Mouse (Mus musculus) colon, adult 2 months (tissue): ENCODE data around the gene Plk1. TPM values are rescaled to one million over a fixed set of nuclear protein-coding genes. Genes with fewer than 3 reads are reported as not detected.

Experiments
- polyA plus RNA-seq: library from polyadenylated mRNA; depleted of rRNA; stranded (reverse); fragments of >200 nt; gene quantifications from 2 replicates; pipeline ENCODE4 v1.2.3, GENCODE M21; 2012; rRNA removed

Plk1 gene
- polyA plus RNA-seq, result 13.8 and 18.2 TPM in 2 replicates

DNA sequence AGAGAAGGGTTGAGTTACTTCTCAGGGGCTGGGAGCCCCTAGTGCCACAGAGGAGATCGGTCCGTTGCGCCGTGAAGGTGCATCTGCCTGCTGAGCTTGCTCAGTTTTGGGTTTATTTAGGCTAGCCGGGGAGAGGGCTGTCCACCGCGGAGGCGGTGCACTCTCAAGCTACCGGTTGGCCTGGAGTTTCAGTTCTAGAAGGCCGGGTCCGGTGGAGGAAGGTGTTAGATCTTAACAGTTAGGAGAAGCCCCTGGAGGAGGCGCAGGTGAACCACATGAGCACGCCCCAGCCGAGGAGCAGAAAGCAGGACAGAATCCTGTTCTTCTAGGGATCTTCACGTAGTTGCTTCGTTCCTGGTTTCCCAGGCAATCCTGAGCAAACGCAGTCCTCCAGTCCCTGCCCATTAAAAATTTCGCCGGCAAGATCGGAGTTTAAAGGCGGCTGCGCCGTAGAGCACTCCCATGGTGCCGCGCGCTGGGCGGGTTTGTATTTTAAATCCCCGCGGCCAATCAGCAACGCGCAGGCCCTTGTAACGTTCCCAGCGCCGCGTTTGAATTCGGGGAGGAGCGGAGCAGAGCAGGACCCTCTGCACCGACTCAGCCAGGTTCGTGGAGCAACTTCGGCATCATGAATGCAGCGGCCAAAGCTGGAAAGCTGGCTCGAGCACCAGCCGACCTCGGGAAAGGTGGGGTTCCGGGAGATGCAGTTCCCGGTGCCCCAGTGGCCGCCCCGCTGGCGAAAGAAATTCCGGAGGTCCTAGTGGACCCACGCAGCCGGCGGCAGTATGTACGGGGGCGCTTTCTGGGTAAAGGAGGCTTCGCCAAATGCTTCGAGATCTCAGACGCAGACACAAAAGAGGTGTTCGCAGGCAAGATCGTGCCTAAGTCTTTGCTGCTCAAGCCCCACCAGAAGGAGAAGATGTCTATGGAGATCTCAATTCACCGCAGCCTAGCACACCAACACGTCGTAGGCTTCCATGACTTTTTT lies at the start of gene Plk1:
TSS of gene Plk1 (plus strand) at position 525 of the 988 bp plus-strand sequence.

DNA sequence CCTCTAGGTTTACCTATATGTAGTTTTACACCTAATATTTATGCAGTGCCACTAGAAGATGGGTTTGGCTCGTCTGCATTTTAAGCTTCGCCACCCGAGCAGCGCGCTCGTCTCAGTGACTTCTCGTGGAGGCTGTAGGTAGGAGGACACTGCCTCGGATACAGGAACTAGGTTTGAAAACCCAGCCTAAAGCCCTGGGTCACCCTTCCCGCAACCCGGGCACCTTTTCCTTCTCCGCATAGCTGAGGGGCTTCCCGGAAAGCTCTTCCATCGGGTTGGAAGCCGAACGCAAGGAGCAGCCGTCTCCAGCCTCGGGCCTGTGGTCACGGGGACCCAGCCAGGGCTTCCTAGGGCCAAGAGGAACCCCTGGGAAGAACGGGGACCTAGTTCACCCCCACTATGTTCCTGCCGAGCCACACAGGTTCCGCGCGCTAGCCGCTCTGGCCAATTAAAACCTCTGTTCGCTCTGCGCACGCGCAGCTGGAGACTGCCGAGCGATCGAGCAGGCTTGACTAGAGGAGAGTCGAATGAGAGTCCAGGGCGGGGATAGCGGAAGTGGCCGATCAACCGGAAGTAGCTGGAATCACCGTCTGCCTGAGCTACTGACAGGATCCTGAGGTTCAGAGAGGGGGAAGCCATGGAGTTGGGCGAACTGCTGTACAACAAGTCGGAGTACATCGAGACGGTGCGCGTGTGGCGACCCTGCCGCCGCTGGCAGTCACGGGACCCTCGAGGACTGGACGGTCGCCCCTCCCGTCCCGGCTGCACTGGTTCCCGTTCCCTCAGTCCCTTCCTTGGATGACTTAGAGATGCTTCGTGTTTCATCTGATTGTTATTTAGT lies 26.5 kb upstream of the Plk1 start, which contains the start of the genes Palb2 and Dctn5:
TSS of gene Palb2 (minus strand) at position 489 of the 841 bp plus-strand sequence.
TSS of gene Dctn5 (plus strand) at position 545 of the 841 bp plus-strand sequence.

DNA sequence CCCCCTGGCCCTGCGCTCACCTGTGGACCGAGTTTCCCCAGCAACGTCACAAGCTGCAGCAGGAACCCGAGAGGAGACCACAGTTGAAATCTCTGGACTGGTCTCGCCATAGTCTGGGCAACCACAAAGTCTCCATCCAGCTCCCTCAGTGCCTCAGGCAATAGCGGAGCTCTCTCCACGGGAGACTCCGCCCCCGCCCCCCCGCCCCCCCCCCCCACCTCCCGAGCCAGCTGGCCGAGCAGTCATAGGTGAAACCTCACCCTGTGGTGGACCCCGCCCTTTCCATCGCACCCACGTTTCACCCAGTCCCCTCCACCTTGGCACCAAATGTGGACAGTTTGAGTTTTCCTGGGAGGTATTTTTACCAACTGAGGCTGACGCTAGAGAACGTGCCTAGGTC lies 26.8 kb downstream of the Plk1 start, which contains the start of gene Ern2:
TSS of gene Ern2 (minus strand) at position 165 of the 400 bp plus-strand sequence.

DNA sequence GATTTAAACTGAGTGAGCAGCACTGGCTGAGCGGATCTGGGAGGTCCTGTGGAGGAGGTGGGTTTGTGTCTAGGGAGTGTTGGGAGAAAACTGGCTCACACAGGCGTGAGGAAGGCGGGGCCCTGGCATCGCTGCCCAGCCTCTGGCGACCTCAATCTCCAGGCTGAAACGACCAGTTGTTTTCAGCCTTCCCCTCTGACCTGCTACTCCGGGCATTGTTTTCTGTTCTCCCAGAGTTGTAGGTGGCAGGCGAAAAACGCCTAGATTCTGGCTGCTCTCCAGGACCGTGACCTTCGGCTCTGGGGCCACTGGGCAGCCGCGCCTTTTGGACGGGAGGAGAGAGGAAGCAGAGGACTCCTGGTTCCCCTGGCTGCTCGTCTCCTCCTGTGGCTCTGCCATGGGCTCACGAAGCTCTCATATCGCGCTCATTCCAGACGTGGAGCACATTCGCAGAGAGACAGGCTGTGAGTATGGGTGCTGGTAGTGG lies 60.1 kb downstream of the Plk1 start, which contains the start of gene Chp2:
TSS of gene Chp2 (plus strand) at position 182 of the 487 bp plus-strand sequence.

Other genes starting within 250 kb of the Plk1 start
- gene Cog7, start 177.7 kb upstream of the Plk1 start, polyA plus RNA-seq, result 25.6 and 26.5 TPM in 2 replicates
- gene Gga2, start 138.2 kb upstream of the Plk1 start, polyA plus RNA-seq, result 16.2 and 25.3 TPM in 2 replicates
- gene Ubfd1, start 92.3 kb upstream of the Plk1 start, polyA plus RNA-seq, result 13.5 and 15.1 TPM in 2 replicates
- gene Ears2, start 92.2 kb upstream of the Plk1 start, polyA plus RNA-seq, result 11.8 and 12.7 TPM in 2 replicates
- 849 and 1,005 TPM in 2 replicates for gene Ndufab1, start 57.6 kb upstream of the Plk1 start, polyA plus RNA-seq
- gene Palb2, start 26.5 kb upstream of the Plk1 start, polyA plus RNA-seq, result 0.98 and 1.1 TPM in 2 replicates
- gene Dctn5, start 26.4 kb upstream of the Plk1 start, polyA plus RNA-seq, result 58.5 and 61.5 TPM in 2 replicates
- 156 and 163 TPM in 2 replicates for gene Ern2, start 26.8 kb downstream of the Plk1 start, polyA plus RNA-seq
- 103 and 129 TPM in 2 replicates for gene Chp2, start 60.1 kb downstream of the Plk1 start, polyA plus RNA-seq
- gene Prkcb, start 129.3 kb downstream of the Plk1 start, polyA plus RNA-seq, result 5.0 and 5.6 TPM in 2 replicates